Mouse (Mus musculus) cortical plate, adult 2 months (tissue): ENCODE results near the gene Trim50.

Source experiments
- CTCF ChIP-seq: fragments of 200-500 bp; IDR thresholded peaks from 2 replicates; pipeline ENCODE4 v1.5.1; 2011; ENCODE audit warnings: mild to moderate bottlenecking, control low read depth, low read length; ENCODE audit not compliant: insufficient read depth; ENCODE audit errors: extremely low read depth
- POLR2A ChIP-seq: fragments of 200-500 bp; IDR thresholded peaks from 2 replicates; pipeline ENCODE4 v1.6.1; 2011; ENCODE audit warnings: mild to moderate bottlenecking, low read length, control low read depth; ENCODE audit not compliant: insufficient read depth; ENCODE audit errors: extremely low read depth

GRCm38 (mm10) chr5:135410266-135410665, 57.2 kb downstream of the Trim50 start:
- no peak for TF ChIP-seq CTCF
- no peak for TF ChIP-seq POLR2A
